Mouse (Mus musculus) neural tube, embryonic 13.5 days (tissue): ENCODE measurements around the gene Flt3l. TPM values are rescaled to one million over a fixed set of nuclear protein-coding genes. Genes with fewer than 3 reads are reported as not detected.
A peak's percentile ranks its signal among the peaks of the same experiment; 100 is the strongest.
"Not testable (repeated sequence)": the region's sequence is repeated elsewhere in the genome, so short reads cannot be mapped to it uniquely, and the experiment has no call there.

Experiments
- ATAC-seq: fragments of 200-750 bp; cut with Nextera tagmentation; 2 replicates; pipeline ENCODE4 v1.8.0; 2017; ENCODE audit warnings: low read depth, mild to moderate bottlenecking, moderate TSS enrichment, moderate library complexity
- H3K27ac ChIP-seq: fragments of 300-500 bp; sonication (generic); replicated peaks from 2 replicates; pipeline ENCODE4 v1.5.1; 2015; ENCODE audit warnings: moderate library complexity, mild to moderate bottlenecking, inconsistent platforms
- H3K27me3 ChIP-seq: fragments of 300-500 bp; sonication (generic); 2 replicates; pipeline ENCODE4 v1.6.1; 2015; ENCODE audit warnings: mild to moderate bottlenecking, inconsistent platforms
- H3K36me3 ChIP-seq: fragments of 300-500 bp; sonication (generic); 2 replicates; pipeline ENCODE4 v1.6.1; 2015; ENCODE audit warnings: mild to moderate bottlenecking, inconsistent platforms
- H3K4me1 ChIP-seq: fragments of 300-500 bp; sonication (generic); replicated peaks from 2 replicates; pipeline ENCODE4 v1.6.1; 2015; ENCODE audit warnings: inconsistent platforms
- H3K4me2 ChIP-seq: fragments of 300-500 bp; sonication (generic); 2 replicates; pipeline ENCODE4 v1.6.1; 2015; ENCODE audit warnings: inconsistent platforms, mild to moderate bottlenecking, moderate library complexity
- H3K4me3 ChIP-seq: fragments of 300-500 bp; sonication (generic); 2 replicates; pipeline ENCODE4 v1.5.1; 2015; ENCODE audit warnings: mild to moderate bottlenecking, inconsistent platforms
- H3K9ac ChIP-seq: fragments of 300-500 bp; sonication (generic); 2 replicates; pipeline ENCODE4 v1.6.1; 2015; ENCODE audit warnings: moderate library complexity, mild to moderate bottlenecking, inconsistent platforms
- H3K9me3 ChIP-seq: fragments of 300-500 bp; sonication (generic); 2 replicates; pipeline ENCODE4 v1.6.1; 2016; ENCODE audit warnings: inconsistent platforms
- WGBS: fragments of 180-500 bp; shearing (Covaris S2); methylation state at CpG from one replicate; pipeline ENCODE4 v1.1.7; 2015; 5-methylcytosine and 5-hydroxymethylcytosine counted together
- polyA plus RNA-seq: library from polyadenylated mRNA; unstranded; fragments of >200 nt; fragmentation: Nextera tagmentation; extraction: Ambion mirVana; gene quantifications from 2 replicates; pipeline ENCODE4 v1.2.1, GENCODE M21; 2015

Gene Flt3l
- polyA plus RNA-seq, 1 experiment from 2014 or later = 1.5 TPM

GRCm38 (mm10) chr7:45102441-45102840 lies 33.8 kb downstream of the Flt3l start:
- H3K9ac ChIP-seq = no peak overlapping the region
- H3K27me3 ChIP-seq = no peaks in the 10 kb centered on the region
- 89% methylated on average over 11 of the region's 11 CpGs for WGBS
- peak overlapping the region; percentile 34 for H3K4me2 ChIP-seq
- H3K36me3 ChIP-seq = no peaks in the 10 kb centered on the region
- H3K9me3 ChIP-seq = no peaks in the 10 kb centered on the region
- no peak overlapping the region for H3K4me3 ChIP-seq
- no peak overlapping the region for H3K27ac ChIP-seq
- H3K4me1 ChIP-seq = 0 out of 2 replicates have a peak, but pooled peaks cover 6% of the 10 kb centered on the region
- ATAC-seq = no peak

DNA sequence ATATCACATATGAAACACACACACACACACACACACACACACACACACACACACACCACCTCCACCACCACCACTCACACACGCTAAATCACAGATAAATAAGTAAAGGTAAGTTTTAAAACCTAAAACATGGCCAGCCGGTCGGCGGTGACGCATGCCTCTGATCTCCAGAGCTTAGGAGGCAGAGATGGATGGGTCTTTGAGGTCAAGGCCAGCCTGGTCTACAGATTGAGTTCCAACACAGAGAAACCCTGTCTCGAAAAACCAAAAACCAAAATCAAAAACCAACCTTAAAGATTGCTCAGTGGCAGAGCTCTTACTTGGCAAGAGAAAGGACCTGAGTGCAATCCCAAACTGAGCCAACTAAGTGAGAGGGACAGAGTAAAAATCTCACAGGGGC lies 36.2 kb downstream of the Flt3l start:
- no peak for ATAC-seq
- 95% methylated on average over 6 of the region's 6 CpGs for WGBS
- H3K9me3 ChIP-seq = no peaks in the 10 kb centered on the region

GRCm38 (mm10) chr7:45098541-45099240 lies 37.5 kb downstream of the Flt3l start:
- no peaks in the 10 kb centered on the region for H3K4me1 ChIP-seq
- no peak overlapping the region for H3K27ac ChIP-seq
- no peaks in the 10 kb centered on the region for H3K9me3 ChIP-seq
- no peaks in the 10 kb centered on the region for H3K27me3 ChIP-seq
- no peak for ATAC-seq
- WGBS = 90% methylated on average over 8 of the region's 8 CpGs
- no peak overlapping the region for H3K4me2 ChIP-seq
- no peaks in the 10 kb centered on the region for H3K36me3 ChIP-seq
- no peak overlapping the region for H3K9ac ChIP-seq
- H3K4me3 ChIP-seq = no peak overlapping the region

More for the DNA sequence above, 36.2 kb downstream of the Flt3l start:
- H3K4me3 ChIP-seq = no peak overlapping the region
- no peak overlapping the region for H3K4me2 ChIP-seq
- H3K9ac ChIP-seq = no peak overlapping the region
- no peaks in the 10 kb centered on the region for H3K4me1 ChIP-seq
- H3K27me3 ChIP-seq = no peaks in the 10 kb centered on the region
- no peaks in the 10 kb centered on the region for H3K36me3 ChIP-seq
- H3K27ac ChIP-seq = no peak overlapping the region

DNA sequence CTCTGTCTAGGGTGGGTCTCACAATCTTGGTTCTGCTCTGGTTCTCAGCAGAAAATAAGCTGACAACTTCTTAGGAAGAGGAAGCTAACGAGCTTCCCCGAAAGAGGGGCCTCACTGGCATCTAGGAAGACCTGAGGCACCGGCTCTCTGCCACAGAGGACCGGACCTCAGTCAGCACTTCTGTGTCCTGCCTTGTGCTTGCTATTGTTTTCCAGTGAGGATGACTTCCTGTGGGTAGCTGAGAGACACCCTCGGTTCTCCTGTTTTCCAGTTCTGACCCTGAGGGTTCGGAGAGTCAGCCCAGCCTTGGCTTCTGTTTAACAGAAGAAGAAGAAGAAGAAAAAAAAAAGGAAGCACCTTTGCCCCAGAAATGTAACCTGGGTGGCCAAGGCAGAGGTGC lies 38.8 kb downstream of the Flt3l start:
- Histone ChIP-seq H3K9ac (peak overlapping the region; percentile 31; the same call in 1 of the 2 replicates), H3K4me3 (no peak overlapping the region), H3K4me2 (no peak overlapping the region), H3K4me1 (peaks cover 6% of the 10 kb centered on the region; the same call in 1 of the 2 replicates), H3K9me3 (no peaks in the 10 kb centered on the region), H3K27ac (0 out of 2 replicates have a peak overlapping the region, but pooled peaks have one; percentile 18), H3K27me3 (no peaks in the 10 kb centered on the region), H3K36me3 (no peaks in the 10 kb centered on the region)
- whole genome bisulfite sequencing = 75% methylated on average over 6 of the region's 6 CpGs
- ATAC-seq = no peak

GRCm38 (mm10) chr7:45095965-45096364 lies 40.3 kb downstream of the Flt3l start:
- not testable (repeated sequence) for H3K9me3 ChIP-seq, H3K36me3 ChIP-seq, H3K27ac ChIP-seq, H3K9ac ChIP-seq, H3K4me2 ChIP-seq, H3K27me3 ChIP-seq, H3K4me3 ChIP-seq, ATAC-seq
- WGBS = 95% methylated on average over 14 of the region's 14 CpGs
- H3K4me1 ChIP-seq = peaks cover 18% of the 10 kb centered on the region

- Histone ChIP-seq H3K9me3 (no peaks in the 10 kb centered on the region), H3K4me2 (no peak overlapping the region), H3K9ac (no peak overlapping the region), H3K36me3 (no peaks in the 10 kb centered on the region), H3K27me3 (no peaks in the 10 kb centered on the region), H3K4me3 (no peak overlapping the region), H3K27ac (no peak overlapping the region), H3K4me1 (peaks cover 24% of the 10 kb centered on the region)
- ATAC-seq = no peak
- WGBS = 85% methylated on average over 6 of the region's 6 CpGs
Observed at GRCm38 (mm10) chr7:45095367-45095766, 40.9 kb downstream of the Flt3l start.

GRCm38 (mm10) chr7:45094121-45094520 lies 42.1 kb downstream of the Flt3l start:
- no peak overlapping the region for H3K4me3 ChIP-seq
- H3K27ac ChIP-seq = no peak overlapping the region
- no peak for ATAC-seq
- H3K36me3 ChIP-seq = no peaks in the 10 kb centered on the region
- 11% methylated on average over 7 of the region's 7 CpGs for WGBS
- H3K9ac ChIP-seq = no peak overlapping the region
- H3K4me1 ChIP-seq = peaks cover 24% of the 10 kb centered on the region
- H3K9me3 ChIP-seq = no peaks in the 10 kb centered on the region
- H3K4me2 ChIP-seq = no peak overlapping the region
- no peaks in the 10 kb centered on the region for H3K27me3 ChIP-seq

GRCm38 (mm10) chr7:45093516-45093905 lies 42.7 kb downstream of the Flt3l start:
- no peaks in the 10 kb centered on the region for H3K36me3 ChIP-seq
- 22% methylated on average over 17 of the region's 18 CpGs for WGBS
- no peak overlapping the region for H3K27ac ChIP-seq
- H3K4me2 ChIP-seq = no peak overlapping the region
- H3K4me1 ChIP-seq = peaks cover 24% of the 10 kb centered on the region
- no peak overlapping the region for H3K9ac ChIP-seq
- no peaks in the 10 kb centered on the region for H3K27me3 ChIP-seq
- no peak overlapping the region for H3K4me3 ChIP-seq
- ATAC-seq = no peak
- H3K9me3 ChIP-seq = no peaks in the 10 kb centered on the region

- no peak overlapping the region for H3K4me2 ChIP-seq
- 56% methylated on average over 12 of the region's 12 CpGs for WGBS
- H3K36me3 ChIP-seq = no peaks in the 10 kb centered on the region
- H3K4me1 ChIP-seq = peaks cover 24% of the 10 kb centered on the region
- H3K4me3 ChIP-seq = no peak overlapping the region
- ATAC-seq = no peak
- H3K9ac ChIP-seq = no peak overlapping the region
- H3K27me3 ChIP-seq = no peaks in the 10 kb centered on the region
- no peaks in the 10 kb centered on the region for H3K9me3 ChIP-seq
- H3K27ac ChIP-seq = 0 out of 2 replicates have a peak overlapping the region, but pooled peaks have one; percentile 5
Observed at GRCm38 (mm10) chr7:45092828-45093515, 43.3 kb downstream of the Flt3l start.

DNA sequence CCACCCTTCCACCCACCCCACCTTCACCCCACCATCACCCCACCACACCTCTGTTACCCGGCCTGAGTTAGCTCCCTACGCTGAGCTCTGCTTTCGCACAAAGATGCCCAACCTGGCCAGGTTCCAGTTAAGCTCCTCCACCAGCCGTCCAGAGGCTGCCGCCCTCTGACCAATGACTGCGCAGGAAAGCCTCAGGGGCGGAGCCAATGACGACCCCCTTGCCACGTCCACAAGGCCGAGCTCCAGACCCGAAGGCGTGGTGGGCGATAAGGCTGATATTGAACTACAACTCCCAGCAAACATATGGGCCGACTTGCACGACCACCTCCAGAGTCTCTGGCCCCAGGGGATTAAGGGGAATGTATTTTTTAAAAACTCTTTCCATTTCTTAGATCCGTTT lies 44.2 kb downstream of the Flt3l start, which contains the start of gene Rcn3:
Gene Rcn3 (minus strand): TSS at position 174 of the 400 bp plus-strand sequence.
- peak within 1 kb of the TSS; percentile 41 for H3K4me3 ChIP-seq
- H3K27ac ChIP-seq = peak within 1 kb of the TSS; percentile 46; the same call in 1 of the 2 replicates
- H3K4me1 ChIP-seq = peaks cover 24% of the 10 kb centered on the region
- no peaks in the 10 kb centered on the region for H3K9me3 ChIP-seq
- H3K4me2 ChIP-seq = peak within 1 kb of the TSS; percentile 54
- under 1% methylated on average over 16 of the region's 16 CpGs for WGBS
- H3K27me3 ChIP-seq = no peaks in the 10 kb centered on the region
- no peaks in the 10 kb centered on the region for H3K36me3 ChIP-seq
- peak; percentile 92 for ATAC-seq
- H3K9ac ChIP-seq = peak within 1 kb of the TSS; percentile 65

DNA sequence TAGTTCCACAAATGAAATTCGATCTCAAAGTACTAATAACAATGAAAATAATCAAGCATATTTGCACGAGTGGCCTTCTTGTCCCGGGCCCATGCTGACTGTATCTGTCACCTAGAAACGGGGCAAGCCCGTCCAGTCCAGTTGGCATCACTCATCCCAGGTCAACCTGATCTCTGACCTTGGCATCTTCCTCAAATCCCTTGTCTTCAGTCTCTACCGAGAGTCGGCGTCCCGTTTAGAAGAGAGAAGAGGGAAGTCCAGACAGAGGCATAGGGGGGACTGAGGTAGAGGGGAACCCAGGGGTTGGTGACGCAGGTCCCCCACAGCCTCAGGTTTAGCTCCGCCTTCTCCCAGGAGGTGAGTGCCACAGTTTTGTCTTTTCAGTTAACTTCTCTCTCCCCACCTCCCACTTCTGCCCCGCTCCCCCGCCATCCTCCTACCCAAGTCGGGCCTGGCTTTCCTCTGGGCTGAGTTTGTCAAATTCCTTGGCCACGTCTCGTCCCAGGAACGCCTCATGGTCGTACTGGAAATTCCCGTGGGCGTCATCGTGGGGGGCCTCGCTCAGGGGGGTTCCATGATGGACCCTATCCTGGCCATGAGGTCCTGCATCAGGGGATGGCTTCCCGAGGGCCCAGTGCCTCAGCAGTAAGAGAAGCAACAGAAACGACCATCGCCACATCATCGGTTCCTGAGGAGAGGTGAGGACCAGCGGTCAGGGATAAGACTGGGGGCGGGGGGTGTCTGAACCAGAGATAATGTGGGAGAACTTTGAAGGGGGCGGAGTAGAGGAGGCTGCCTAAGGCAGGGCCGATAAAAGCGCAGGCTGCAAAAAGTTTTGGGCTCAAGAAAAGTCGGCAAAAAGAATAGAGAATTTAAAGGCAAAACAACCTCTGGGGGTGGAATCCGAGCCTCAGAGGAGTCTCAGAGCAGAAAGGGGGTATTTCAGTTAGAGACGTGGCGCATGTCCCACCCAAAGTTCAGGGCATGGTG lies 44.9 kb downstream of the Flt3l start:
- ATAC-seq = peak; percentile 64
- peaks cover 24% of the 10 kb centered on the region for H3K4me1 ChIP-seq

More for the DNA sequence above, 44.9 kb downstream of the Flt3l start:
- Histone ChIP-seq H3K9ac (peak overlapping the region; percentile 65), H3K27ac (peak overlapping the region; percentile 46; the same call in 1 of the 2 replicates), H3K36me3 (peaks cover 7% of the 10 kb centered on the region), H3K27me3 (no peaks in the 10 kb centered on the region), H3K4me3 (peak overlapping the region; percentile 41), H3K4me2 (peak overlapping the region; percentile 54), H3K9me3 (no peaks in the 10 kb centered on the region)
- 17% methylated on average over 35 of the region's 35 CpGs for WGBS
